Mouse (Mus musculus): ENCODE data around the gene Nkd1. TPM values are rescaled to one million over a fixed set of nuclear protein-coding genes. Genes with fewer than 3 reads are reported as not detected.

The Nkd1 gene
- polyA plus RNA-seq, 1 experiment from 2014 or later, result 33.7 TPM

GRCm38 (mm10) chr8:88588205-88588889, 67.2 kb downstream of the Nkd1 start:
- Histone ChIP-seq H3K36me3 (ENCODE audit: control insufficient read depth, insufficient read depth, low read length) (peaks cover 13% of the 10 kb centered on the region), H3K27me3 (ENCODE audit: control insufficient read depth, insufficient read depth, low read length) (no peaks in the 10 kb centered on the region), H3K27ac (ENCODE audit: low read length) (no peak overlapping the region), H3K4me2 (replicated peaks; ENCODE audit: low read depth, low read length) (no peak overlapping the region), H3K4me1 (ENCODE audit: control insufficient read depth, insufficient read depth, low read length) (no peaks in the 10 kb centered on the region), H3K9ac (replicated peaks; ENCODE audit: low read depth, low read length) (no peak overlapping the region), H3K9me3 (ENCODE audit: control insufficient read depth, low read depth, low read length) (no peaks in the 10 kb centered on the region), H3K4me3 (ENCODE audit: low read depth, low read length) (no peak overlapping the region)
- no peak for ATAC-seq (ENCODE audit: insufficient number of reproducible peaks, insufficient read depth, low FRiP score, low read depth)
- WGBS, result 92% methylated on average over 8 of the region's 8 CpGs

DNA sequence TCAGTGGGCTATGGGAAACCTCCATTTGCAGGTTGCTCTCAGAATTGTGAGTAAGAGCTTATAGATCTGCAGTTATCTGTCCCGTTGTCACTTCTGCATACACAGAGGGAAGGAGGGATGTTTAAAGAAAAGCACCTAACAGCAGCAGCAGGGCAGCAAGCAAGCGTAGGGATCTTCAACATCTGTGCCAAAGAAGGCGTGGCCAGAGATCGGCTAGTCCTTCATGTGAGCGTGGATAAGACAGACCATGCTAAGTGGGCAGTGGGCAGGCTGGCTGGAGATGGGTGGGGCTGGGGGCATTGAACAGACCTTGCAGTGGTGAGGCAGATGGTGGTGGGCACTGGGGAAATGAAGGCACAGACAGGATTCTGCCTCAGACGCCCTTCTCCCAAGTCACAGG, 69.1 kb downstream of the Nkd1 start:
- H3K36me3 ChIP-seq (ENCODE audit: control insufficient read depth, insufficient read depth, low read length), result peaks cover 13% of the 10 kb centered on the region
- ATAC-seq (ENCODE audit: insufficient number of reproducible peaks, insufficient read depth, low FRiP score, low read depth), result no peak
- 56% methylated on average over 6 of the region's 6 CpGs for WGBS

GRCm38 (mm10) chr8:88593947-88594346, 72.8 kb downstream of the Nkd1 start:
- H3K9ac ChIP-seq (replicated peaks; ENCODE audit: low read depth, low read length), result no peak overlapping the region
- H3K4me2 ChIP-seq (replicated peaks; ENCODE audit: low read depth, low read length), result no peak overlapping the region
- H3K9me3 ChIP-seq (ENCODE audit: control insufficient read depth, low read depth, low read length), result no peaks in the 10 kb centered on the region
- H3K36me3 ChIP-seq (ENCODE audit: control insufficient read depth, insufficient read depth, low read length), result peaks cover 7% of the 10 kb centered on the region
- 95% methylated on average over 1 of the region's 1 CpGs for WGBS
- no peaks in the 10 kb centered on the region for H3K27me3 ChIP-seq (ENCODE audit: control insufficient read depth, insufficient read depth, low read length)
- ATAC-seq (ENCODE audit: insufficient number of reproducible peaks, insufficient read depth, low FRiP score, low read depth), result no peak
- H3K4me1 ChIP-seq (ENCODE audit: control insufficient read depth, insufficient read depth, low read length), result no peaks in the 10 kb centered on the region
- no peak overlapping the region for H3K27ac ChIP-seq (ENCODE audit: low read length)
- H3K4me3 ChIP-seq (ENCODE audit: low read depth, low read length), result no peak overlapping the region

More for the DNA sequence above, 69.1 kb downstream of the Nkd1 start:
- Histone ChIP-seq H3K4me2 (replicated peaks; ENCODE audit: low read depth, low read length) (no peak overlapping the region), H3K4me1 (ENCODE audit: control insufficient read depth, insufficient read depth, low read length) (no peaks in the 10 kb centered on the region), H3K9ac (replicated peaks; ENCODE audit: low read depth, low read length) (no peak overlapping the region), H3K27ac (ENCODE audit: low read length) (no peak overlapping the region), H3K4me3 (ENCODE audit: low read depth, low read length) (no peak overlapping the region), H3K9me3 (ENCODE audit: control insufficient read depth, low read depth, low read length) (no peaks in the 10 kb centered on the region), H3K27me3 (ENCODE audit: control insufficient read depth, insufficient read depth, low read length) (no peaks in the 10 kb centered on the region)

GRCm38 (mm10) chr8:88596042-88596441, 74.9 kb downstream of the Nkd1 start:
- ATAC-seq (ENCODE audit: insufficient number of reproducible peaks, insufficient read depth, low FRiP score, low read depth), result no peak
- Histone ChIP-seq H3K9me3 (ENCODE audit: control insufficient read depth, low read depth, low read length) (no peaks in the 10 kb centered on the region), H3K4me3 (ENCODE audit: low read depth, low read length) (no peak overlapping the region), H3K27me3 (ENCODE audit: control insufficient read depth, insufficient read depth, low read length) (no peaks in the 10 kb centered on the region), H3K4me1 (ENCODE audit: control insufficient read depth, insufficient read depth, low read length) (no peaks in the 10 kb centered on the region), H3K9ac (replicated peaks; ENCODE audit: low read depth, low read length) (no peak overlapping the region), H3K4me2 (replicated peaks; ENCODE audit: low read depth, low read length) (no peak overlapping the region), H3K27ac (ENCODE audit: low read length) (no peak overlapping the region), H3K36me3 (ENCODE audit: control insufficient read depth, insufficient read depth, low read length) (no peaks in the 10 kb centered on the region)
- 81% methylated on average over 12 of the region's 12 CpGs for WGBS

DNA sequence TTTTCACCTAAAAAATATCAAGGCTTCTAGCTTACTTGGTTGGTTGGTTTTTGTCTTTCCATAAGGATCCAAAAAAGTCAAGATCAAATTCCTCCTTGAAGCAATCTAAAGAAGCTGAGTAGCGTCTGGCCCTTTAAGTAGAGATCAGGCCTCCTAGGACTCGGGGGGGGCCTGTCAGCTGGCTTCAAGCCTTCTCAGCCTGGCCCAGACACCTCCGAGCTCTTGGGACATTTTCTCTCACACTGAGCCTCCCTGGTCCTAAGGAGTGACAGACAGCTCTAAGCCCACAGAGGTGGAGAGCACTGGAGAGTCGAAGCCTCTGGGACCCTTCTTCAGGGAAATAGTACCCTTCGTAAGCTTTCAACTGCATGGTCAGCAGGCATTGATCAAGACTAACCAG, 77.4 kb downstream of the Nkd1 start:
- H3K27ac ChIP-seq (ENCODE audit: low read length), result no peak overlapping the region
- H3K4me2 ChIP-seq (replicated peaks; ENCODE audit: low read depth, low read length), result no peak overlapping the region
- WGBS, result 62% methylated on average over 5 of the region's 5 CpGs
- no peak overlapping the region for H3K9ac ChIP-seq (replicated peaks; ENCODE audit: low read depth, low read length)
- H3K4me1 ChIP-seq (ENCODE audit: control insufficient read depth, insufficient read depth, low read length), result no peaks in the 10 kb centered on the region
- no peaks in the 10 kb centered on the region for H3K36me3 ChIP-seq (ENCODE audit: control insufficient read depth, insufficient read depth, low read length)
- no peaks in the 10 kb centered on the region for H3K27me3 ChIP-seq (ENCODE audit: control insufficient read depth, insufficient read depth, low read length)
- ATAC-seq (ENCODE audit: insufficient number of reproducible peaks, insufficient read depth, low FRiP score, low read depth), result no peak
- no peaks in the 10 kb centered on the region for H3K9me3 ChIP-seq (ENCODE audit: control insufficient read depth, low read depth, low read length)
- no peak overlapping the region for H3K4me3 ChIP-seq (ENCODE audit: low read depth, low read length)

DNA sequence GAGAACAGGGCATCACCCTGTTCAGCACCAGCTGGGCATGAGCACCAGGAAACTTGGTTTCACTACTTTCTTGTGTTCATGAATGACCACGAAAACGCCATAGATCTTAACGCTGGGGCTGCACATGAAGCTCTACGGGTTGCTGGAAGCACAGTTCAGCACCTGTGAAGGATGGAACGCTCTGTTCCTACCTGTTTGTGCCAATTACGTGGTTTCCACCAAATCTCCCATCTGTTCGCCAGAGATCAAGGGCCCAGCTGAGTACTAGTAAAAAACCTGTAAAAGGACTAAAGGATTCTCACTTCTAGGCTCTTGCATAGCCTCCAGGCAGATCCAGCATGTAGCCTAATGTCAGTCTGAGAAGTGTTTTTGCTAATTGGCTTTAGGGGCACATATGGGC, 78.3 kb downstream of the Nkd1 start:
- peaks cover under 1% of the 10 kb centered on the region; the same call in 1 of the 2 replicates for H3K4me1 ChIP-seq (ENCODE audit: control insufficient read depth, insufficient read depth, low read length)
- no peak overlapping the region for H3K9ac ChIP-seq (replicated peaks; ENCODE audit: low read depth, low read length)
- no peaks in the 10 kb centered on the region for H3K36me3 ChIP-seq (ENCODE audit: control insufficient read depth, insufficient read depth, low read length)
- H3K27ac ChIP-seq (ENCODE audit: low read length), result no peak overlapping the region
- H3K4me2 ChIP-seq (replicated peaks; ENCODE audit: low read depth, low read length), result no peak overlapping the region
- no peaks in the 10 kb centered on the region for H3K27me3 ChIP-seq (ENCODE audit: control insufficient read depth, insufficient read depth, low read length)
- H3K4me3 ChIP-seq (ENCODE audit: low read depth, low read length), result no peak overlapping the region
- ATAC-seq (ENCODE audit: insufficient number of reproducible peaks, insufficient read depth, low FRiP score, low read depth), result no peak
- H3K9me3 ChIP-seq (ENCODE audit: control insufficient read depth, low read depth, low read length), result no peaks in the 10 kb centered on the region
- 87% methylated on average over 7 of the region's 7 CpGs for WGBS

- H3K4me2 ChIP-seq (replicated peaks; ENCODE audit: low read depth, low read length), result peak overlapping the region; percentile 42
- no peaks in the 10 kb centered on the region for H3K36me3 ChIP-seq (ENCODE audit: control insufficient read depth, insufficient read depth, low read length)
- no peaks in the 10 kb centered on the region for H3K27me3 ChIP-seq (ENCODE audit: control insufficient read depth, insufficient read depth, low read length)
- peak overlapping the region; percentile 2; the same call in 1 of the 2 replicates for H3K4me3 ChIP-seq (ENCODE audit: low read depth, low read length)
- no peaks in the 10 kb centered on the region for H3K9me3 ChIP-seq (ENCODE audit: control insufficient read depth, low read depth, low read length)
- 8% methylated on average over 10 of the region's 10 CpGs for WGBS
- no peak overlapping the region; the same call in 1 of the 2 replicates for H3K27ac ChIP-seq (ENCODE audit: low read length)
- H3K9ac ChIP-seq (replicated peaks; ENCODE audit: low read depth, low read length), result no peak overlapping the region
- ATAC-seq (ENCODE audit: insufficient number of reproducible peaks, insufficient read depth, low FRiP score, low read depth), result peak; percentile 5; the same call in 1 of the 2 replicates
- H3K4me1 ChIP-seq (ENCODE audit: control insufficient read depth, insufficient read depth, low read length), result peaks cover 12% of the 10 kb centered on the region; the same call in 1 of the 2 replicates
These were observed 82.4 kb downstream of the Nkd1 start for GRCm38 (mm10) chr8:88603446-88603989.

- H3K9me3 ChIP-seq (ENCODE audit: control insufficient read depth, low read depth, low read length), result no peaks in the 10 kb centered on the region
- H3K9ac ChIP-seq (replicated peaks; ENCODE audit: low read depth, low read length), result no peak overlapping the region
- peak overlapping the region; percentile 2; the same call in 1 of the 2 replicates for H3K4me3 ChIP-seq (ENCODE audit: low read depth, low read length)
- no peaks in the 10 kb centered on the region for H3K36me3 ChIP-seq (ENCODE audit: control insufficient read depth, insufficient read depth, low read length)
- 6% methylated on average over 19 of the region's 20 CpGs for WGBS
- H3K27ac ChIP-seq (ENCODE audit: low read length), result peak overlapping the region; percentile 71; the same call in 1 of the 2 replicates
- ATAC-seq (ENCODE audit: insufficient number of reproducible peaks, insufficient read depth, low FRiP score, low read depth), result peak; percentile 88
- peaks cover 12% of the 10 kb centered on the region; the same call in 1 of the 2 replicates for H3K4me1 ChIP-seq (ENCODE audit: control insufficient read depth, insufficient read depth, low read length)
- H3K27me3 ChIP-seq (ENCODE audit: control insufficient read depth, insufficient read depth, low read length), result no peaks in the 10 kb centered on the region
- peak overlapping the region; percentile 42 for H3K4me2 ChIP-seq (replicated peaks; ENCODE audit: low read depth, low read length)
These were observed 83.2 kb downstream of the Nkd1 start for GRCm38 (mm10) chr8:88604065-88605038.

Measured in stomach, embryonic 14.5 days (tissue).